Mouse (Mus musculus) lung, adult 2 months (tissue): ENCODE measurements around the gene Olfr1228. TPM values are rescaled to one million over a fixed set of nuclear protein-coding genes. Genes with fewer than 3 reads are reported as not detected.

Source experiments
- DNase-seq: peaks from one replicate; pipeline ENCODE4 v3.0.0; 2022
- H3K4me1 ChIP-seq: fragments of 200-500 bp; 2 replicates; pipeline ENCODE4 v1.6.1; 2011; ENCODE audit warnings: low read length; ENCODE audit not compliant: control insufficient read depth, insufficient read depth
- H3K4me3 ChIP-seq: fragments of 200-500 bp; replicated peaks from 2 replicates; pipeline ENCODE3; 2011; ENCODE audit warnings: low read depth, mild to moderate bottlenecking, control low read depth, low read length; ENCODE audit errors: extremely low read depth
- CTCF ChIP-seq: fragments of 200-500 bp; IDR thresholded peaks from 2 replicates; pipeline ENCODE4 v1.5.1; 2011; ENCODE audit warnings: mild to moderate bottlenecking, low read length, control low read depth; ENCODE audit not compliant: insufficient read depth
- POLR2A ChIP-seq: fragments of 200-500 bp; IDR thresholded peaks from 2 replicates; pipeline ENCODE4 v1.6.1; 2011; ENCODE audit warnings: low read depth, mild to moderate bottlenecking, control low read depth, low read length, borderline replicate concordance; ENCODE audit errors: extremely low read depth
- WGBS: fragments of 180-500 bp; shearing (Covaris S2); methylation state at CpG from one replicate; pipeline ENCODE4 v1.1.7; 2018; 5-methylcytosine and 5-hydroxymethylcytosine counted together
- polyA plus RNA-seq: library from polyadenylated mRNA; depleted of rRNA; stranded (reverse); fragments of >200 nt; gene quantifications from 2 replicates; pipeline ENCODE4 v1.2.3, GENCODE M21; 2012; rRNA removed

The Olfr1228 gene
- polyA plus RNA-seq, result not detected in 2 replicates

GRCm38 (mm10) chr2:89253962-89254361, at the start of gene Olfr1228:
TSS of gene Olfr1228 (minus strand) at chr2:89254062.
- no peak for TF ChIP-seq POLR2A
- no peak for TF ChIP-seq CTCF
- DNase-seq, result no peak
- Histone ChIP-seq H3K4me1 (no peaks in the 10 kb centered on the region), H3K4me3 (no peak within 1 kb of the TSS)

GRCm38 (mm10) chr2:89297168-89297567, 43.3 kb upstream of the Olfr1228 start, which contains the start of gene Olfr1230:
TSS of gene Olfr1230 (minus strand) at chr2:89297268.
- DNase-seq, result no peak
- WGBS, result 64% methylated on average over 1 of the region's 1 CpGs
- H3K4me1 ChIP-seq, result no peaks in the 10 kb centered on the region
- no peak within 1 kb of the TSS for H3K4me3 ChIP-seq
- TF ChIP-seq POLR2A (no peak), CTCF (no peak)

GRCm38 (mm10) chr2:89287914-89288313, 34.1 kb upstream of the Olfr1228 start, which contains the start of gene Olfr1229:
TSS of gene Olfr1229 (minus strand) at chr2:89288014.
- 57% methylated on average over 2 of the region's 2 CpGs for WGBS
- DNase-seq, result no peak
- no peak for TF ChIP-seq POLR2A
- no peak for TF ChIP-seq CTCF
- no peak within 1 kb of the TSS for H3K4me3 ChIP-seq
- no peaks in the 10 kb centered on the region for H3K4me1 ChIP-seq

GRCm38 (mm10) chr2:89199948-89200347, 53.9 kb downstream of the Olfr1228 start, which contains the start of gene Olfr1226:
TSS of gene Olfr1226 (minus strand) at chr2:89200048.
- no peak for TF ChIP-seq CTCF
- no peak for TF ChIP-seq POLR2A
- 46% methylated on average over 2 of the region's 2 CpGs for WGBS
- Histone ChIP-seq H3K4me3 (no peak within 1 kb of the TSS), H3K4me1 (no peaks in the 10 kb centered on the region)
- DNase-seq, result no peak

Other genes with a start within 250 kb of the Olfr1228 start
- not detected in 2 replicates for gene Olfr1215, start 247.1 kb downstream of the Olfr1228 start, polyA plus RNA-seq
- gene Olfr1216, start 235.7 kb downstream of the Olfr1228 start, polyA plus RNA-seq, result not detected in 2 replicates
- gene Olfr1217, start 222.0 kb downstream of the Olfr1228 start, polyA plus RNA-seq, result not detected in 2 replicates
- gene Olfr1218, start 192.9 kb downstream of the Olfr1228 start, polyA plus RNA-seq, result not detected in 2 replicates
- not detected in 2 replicates for gene Olfr1219, start 170.5 kb downstream of the Olfr1228 start, polyA plus RNA-seq
- gene Olfr1220, start 147.2 kb downstream of the Olfr1228 start, polyA plus RNA-seq, result not detected in 2 replicates
- gene Olfr1221, start 136.8 kb downstream of the Olfr1228 start, polyA plus RNA-seq, result not detected in 2 replicates
- not detected in 2 replicates for gene Olfr1222, start 121.0 kb downstream of the Olfr1228 start, polyA plus RNA-seq
- not detected in 2 replicates for gene Olfr1223, start 102.5 kb downstream of the Olfr1228 start, polyA plus RNA-seq
- not detected in 2 replicates for gene Olfr1224-ps1, start 90.0 kb downstream of the Olfr1228 start, polyA plus RNA-seq
- not detected in 2 replicates for gene Olfr1225, start 79.4 kb downstream of the Olfr1228 start, polyA plus RNA-seq
- not detected in 2 replicates for gene Olfr1226, start 54.0 kb downstream of the Olfr1228 start, polyA plus RNA-seq
- not detected in 2 replicates for gene Olfr1229, start 34.0 kb upstream of the Olfr1228 start, polyA plus RNA-seq
- gene Olfr1230, start 43.2 kb upstream of the Olfr1228 start, polyA plus RNA-seq, result not detected in 2 replicates
- not detected in 2 replicates for gene Olfr1231, start 53.0 kb upstream of the Olfr1228 start, polyA plus RNA-seq
- gene Olfr1232, start 75.6 kb upstream of the Olfr1228 start, polyA plus RNA-seq, result not detected in 2 replicates
- not detected in 2 replicates for gene Olfr1233, start 88.3 kb upstream of the Olfr1228 start, polyA plus RNA-seq
- gene Olfr1234, start 110.8 kb upstream of the Olfr1228 start, polyA plus RNA-seq, result not detected in 2 replicates
- gene Olfr1238, start 155.6 kb upstream of the Olfr1228 start, polyA plus RNA-seq, result not detected in 2 replicates
- gene Olfr1239, start 166.3 kb upstream of the Olfr1228 start, polyA plus RNA-seq, result not detected in 2 replicates
- gene Olfr1240, start 188.9 kb upstream of the Olfr1228 start, polyA plus RNA-seq, result not detected in 2 replicates
- not detected in 2 replicates for gene Olfr1241, start 233.1 kb upstream of the Olfr1228 start, polyA plus RNA-seq
- gene Olfr1242, start 244.3 kb upstream of the Olfr1228 start, polyA plus RNA-seq, result not detected in 2 replicates